Mouse (Mus musculus): Measurements from ENCODE around the gene H60b. TPM values are rescaled to one million over a fixed set of nuclear protein-coding genes. Genes with fewer than 3 reads are reported as not detected.
"Not testable (repeated sequence)": the region's sequence is repeated elsewhere in the genome, so short reads cannot be mapped to it uniquely, and the experiment has no call there.

The H60b gene
- total RNA-seq, 2 experiments from 2014 or later: 0.48 to 0.59 TPM

- peak in 1 of 2 experiments; percentile 32 for DNase-seq (ENCODE audit: low spot score in 2 of 2)
These were observed 5.6 kb downstream of the H60b start for GRCm38 (mm10) chr10:22163705-22164583.

- DNase-seq (ENCODE audit: low spot score in 2 of 2): not testable (repeated sequence)
These were observed 7.1 kb downstream of the H60b start for GRCm38 (mm10) chr10:22165328-22166003.

GRCm38 (mm10) chr10:22166025-22166424, 7.6 kb downstream of the H60b start:
- DNase-seq (ENCODE audit: low spot score in 2 of 2): not testable (repeated sequence)

- DNase-seq (ENCODE audit: low spot score in 2 of 2): not testable (repeated sequence)
These were observed 8.7 kb downstream of the H60b start for GRCm38 (mm10) chr10:22167061-22167460.

GRCm38 (mm10) chr10:22169116-22169515, 10.7 kb downstream of the H60b start:
- not testable (repeated sequence) for DNase-seq (ENCODE audit: low spot score in 2 of 2)

- not testable (repeated sequence) for DNase-seq (ENCODE audit: low spot score in 2 of 2)
These were observed 14.3 kb downstream of the H60b start for GRCm38 (mm10) chr10:22172431-22173334.

- DNase-seq (ENCODE audit: low spot score in 2 of 2): not testable (repeated sequence)
These were observed 15.2 kb downstream of the H60b start for GRCm38 (mm10) chr10:22173335-22174189.

GRCm38 (mm10) chr10:22174190-22174487, 15.8 kb downstream of the H60b start:
- not testable (repeated sequence) for DNase-seq (ENCODE audit: low spot score in 2 of 2)

- not testable (repeated sequence) for DNase-seq (ENCODE audit: low spot score in 2 of 2)
These were observed 18.1 kb downstream of the H60b start for GRCm38 (mm10) chr10:22176515-22176914.

- DNase-seq (ENCODE audit: low spot score in 2 of 2): not testable (repeated sequence)
These were observed 32.6 kb downstream of the H60b start for GRCm38 (mm10) chr10:22191035-22191434.

GRCm38 (mm10) chr10:22201352-22201751, 43.0 kb downstream of the H60b start:
- not testable (repeated sequence) for DNase-seq (ENCODE audit: low spot score in 2 of 2)

GRCm38 (mm10) chr10:22202784-22203583, 44.6 kb downstream of the H60b start:
- not testable (repeated sequence) for DNase-seq (ENCODE audit: low spot score in 2 of 2)

GRCm38 (mm10) chr10:22206443-22206842, 48.1 kb downstream of the H60b start:
- DNase-seq (ENCODE audit: low spot score in 2 of 2): not testable (repeated sequence)

- peak; percentile 19 to 25 for DNase-seq (ENCODE audit: low spot score in 2 of 2)
These were observed 53.8 kb downstream of the H60b start for GRCm38 (mm10) chr10:22212012-22212696.

GRCm38 (mm10) chr10:22223474-22224349, 65.3 kb downstream of the H60b start:
- not testable (repeated sequence) for DNase-seq (ENCODE audit: low spot score in 2 of 2)

- no peak for DNase-seq (ENCODE audit: low spot score in 2 of 2)
These were observed 106.7 kb downstream of the H60b start for GRCm38 (mm10) chr10:22265060-22265459.

- DNase-seq (ENCODE audit: low spot score in 2 of 2): not testable (repeated sequence)
These were observed 112.7 kb downstream of the H60b start for GRCm38 (mm10) chr10:22270879-22271786.
